Mouse (Mus musculus): Measurements from ENCODE around the gene Hsd11b2. TPM values are rescaled to one million over a fixed set of nuclear protein-coding genes. Genes with fewer than 3 reads are reported as not detected.

Hsd11b2 gene
- polyA plus RNA-seq, 1 experiment: 2.1 TPM

GRCm38 (mm10) chr8:105517346-105517745, 1.2 kb upstream of the Hsd11b2 start:
- H3K4me3 ChIP-seq (replicated peaks; ENCODE audit: extremely low read depth, low read depth, low read length): no peak overlapping the region
- 32% methylated on average over 8 of the region's 8 CpGs for WGBS
- no peak for TF ChIP-seq POLR2A (IDR thresholded peaks at IDR 0.05; ENCODE audit: borderline replicate concordance, extremely low read depth, low read depth, low read length)
- no peak for TF ChIP-seq CTCF (IDR thresholded peaks at IDR 0.05; ENCODE audit: insufficient read depth, low read length)
- peaks cover 19% of the 10 kb centered on the region for H3K4me1 ChIP-seq (ENCODE audit: control insufficient read depth, insufficient read depth, low read length)
- no peak for DNase-seq

GRCm38 (mm10) chr8:105519591-105519990, 1.0 kb downstream of the Hsd11b2 start:
- WGBS: 16% methylated on average over 2 of the region's 2 CpGs
- peaks cover 18% of the 10 kb centered on the region for H3K4me1 ChIP-seq (ENCODE audit: control insufficient read depth, insufficient read depth, low read length)
- H3K4me3 ChIP-seq (replicated peaks; ENCODE audit: extremely low read depth, low read depth, low read length): no peak overlapping the region
- no peak for DNase-seq
- no peak for TF ChIP-seq CTCF (IDR thresholded peaks at IDR 0.05; ENCODE audit: insufficient read depth, low read length)

- no peak for DNase-seq
- H3K4me1 ChIP-seq (ENCODE audit: control insufficient read depth, insufficient read depth, low read length): peaks cover 17% of the 10 kb centered on the region
- 62% methylated on average over 5 of the region's 5 CpGs for WGBS
- TF ChIP-seq CTCF (IDR thresholded peaks at IDR 0.05; ENCODE audit: insufficient read depth, low read length) (no peak), POLR2A (IDR thresholded peaks at IDR 0.05; ENCODE audit: borderline replicate concordance, extremely low read depth, low read depth, low read length) (no peak)
- H3K4me3 ChIP-seq (replicated peaks; ENCODE audit: extremely low read depth, low read depth, low read length): no peak overlapping the region
Measured at GRCm38 (mm10) chr8:105520521-105520920, 2.0 kb downstream of the Hsd11b2 start.

GRCm38 (mm10) chr8:105521061-105521460, 2.5 kb downstream of the Hsd11b2 start:
- TF ChIP-seq CTCF (IDR thresholded peaks at IDR 0.05; ENCODE audit: insufficient read depth, low read length) (no peak), POLR2A (IDR thresholded peaks at IDR 0.05; ENCODE audit: borderline replicate concordance, extremely low read depth, low read depth, low read length) (no peak)
- no peak for DNase-seq
- no peak overlapping the region for H3K4me3 ChIP-seq (replicated peaks; ENCODE audit: extremely low read depth, low read depth, low read length)
- 45% methylated on average over 3 of the region's 3 CpGs for WGBS
- H3K4me1 ChIP-seq (ENCODE audit: control insufficient read depth, insufficient read depth, low read length): peaks cover 17% of the 10 kb centered on the region

- 73% methylated on average over 21 of the region's 21 CpGs for WGBS
- TF ChIP-seq POLR2A (IDR thresholded peaks at IDR 0.05; ENCODE audit: borderline replicate concordance, extremely low read depth, low read depth, low read length): no peak
- TF ChIP-seq CTCF (IDR thresholded peaks at IDR 0.05; ENCODE audit: insufficient read depth, low read length): no peak
- Histone ChIP-seq H3K4me1 (ENCODE audit: control insufficient read depth, insufficient read depth, low read length) (peaks cover 17% of the 10 kb centered on the region), H3K4me3 (replicated peaks; ENCODE audit: extremely low read depth, low read depth, low read length) (no peak overlapping the region)
- DNase-seq: no peak
Measured at GRCm38 (mm10) chr8:105521995-105522769, 3.6 kb downstream of the Hsd11b2 start.

- no peak for DNase-seq
- WGBS: 54% methylated on average over 9 of the region's 9 CpGs
- TF ChIP-seq CTCF (IDR thresholded peaks at IDR 0.05; ENCODE audit: insufficient read depth, low read length) (no peak), POLR2A (IDR thresholded peaks at IDR 0.05; ENCODE audit: borderline replicate concordance, extremely low read depth, low read depth, low read length) (no peak)
- Histone ChIP-seq H3K4me1 (ENCODE audit: control insufficient read depth, insufficient read depth, low read length) (peaks cover 12% of the 10 kb centered on the region), H3K4me3 (replicated peaks; ENCODE audit: extremely low read depth, low read depth, low read length) (no peak overlapping the region)
Measured at GRCm38 (mm10) chr8:105522890-105523289, 4.3 kb downstream of the Hsd11b2 start.

- no peak overlapping the region for H3K4me3 ChIP-seq (replicated peaks; ENCODE audit: extremely low read depth, low read depth, low read length)
- 68% methylated on average over 2 of the region's 2 CpGs for WGBS
- DNase-seq: no peak
- TF ChIP-seq CTCF (IDR thresholded peaks at IDR 0.05; ENCODE audit: insufficient read depth, low read length): no peak
- no peak for TF ChIP-seq POLR2A (IDR thresholded peaks at IDR 0.05; ENCODE audit: borderline replicate concordance, extremely low read depth, low read depth, low read length)
- peaks cover 2% of the 10 kb centered on the region; the same call in 1 of the 2 replicates for H3K4me1 ChIP-seq (ENCODE audit: control insufficient read depth, insufficient read depth, low read length)
Measured at GRCm38 (mm10) chr8:105527110-105527509, 8.6 kb downstream of the Hsd11b2 start.

- WGBS: 96% methylated on average over 1 of the region's 1 CpGs
- no peak for DNase-seq
- H3K4me3 ChIP-seq (replicated peaks; ENCODE audit: extremely low read depth, low read depth, low read length): no peak overlapping the region
- TF ChIP-seq POLR2A (IDR thresholded peaks at IDR 0.05; ENCODE audit: borderline replicate concordance, extremely low read depth, low read depth, low read length) (no peak), CTCF (IDR thresholded peaks at IDR 0.05; ENCODE audit: insufficient read depth, low read length) (no peak)
- H3K4me1 ChIP-seq (ENCODE audit: control insufficient read depth, insufficient read depth, low read length): peaks cover 9% of the 10 kb centered on the region
Measured at GRCm38 (mm10) chr8:105528206-105528605, 9.7 kb downstream of the Hsd11b2 start.

GRCm38 (mm10) chr8:105529271-105529670, 10.7 kb downstream of the Hsd11b2 start:
- no peak for DNase-seq
- WGBS: 79% methylated on average over 3 of the region's 3 CpGs
- TF ChIP-seq CTCF (IDR thresholded peaks at IDR 0.05; ENCODE audit: insufficient read depth, low read length): no peak
- TF ChIP-seq POLR2A (IDR thresholded peaks at IDR 0.05; ENCODE audit: borderline replicate concordance, extremely low read depth, low read depth, low read length): no peak
- Histone ChIP-seq H3K4me3 (replicated peaks; ENCODE audit: extremely low read depth, low read depth, low read length) (no peak overlapping the region), H3K4me1 (ENCODE audit: control insufficient read depth, insufficient read depth, low read length) (peaks cover 17% of the 10 kb centered on the region)

GRCm38 (mm10) chr8:105531774-105532173, 13.2 kb downstream of the Hsd11b2 start:
- Histone ChIP-seq H3K4me3 (replicated peaks; ENCODE audit: extremely low read depth, low read depth, low read length) (no peak overlapping the region), H3K4me1 (ENCODE audit: control insufficient read depth, insufficient read depth, low read length) (peaks cover 24% of the 10 kb centered on the region)
- TF ChIP-seq POLR2A (IDR thresholded peaks at IDR 0.05; ENCODE audit: borderline replicate concordance, extremely low read depth, low read depth, low read length) (no peak), CTCF (IDR thresholded peaks at IDR 0.05; ENCODE audit: insufficient read depth, low read length) (peak; percentile 65)
- WGBS: 36% methylated on average over 2 of the region's 2 CpGs
- peak; percentile 66 for DNase-seq
